Mouse (Mus musculus): ENCODE results near the gene Zfp106. TPM values are rescaled to one million over a fixed set of nuclear protein-coding genes. Genes with fewer than 3 reads are reported as not detected.

Gene Zfp106
- polyA plus RNA-seq, 1 experiment from 2014 or later = 63.6 TPM

GRCm38 (mm10) chr2:120539333-120539732 lies 24.3 kb downstream of the Zfp106 start:
- Histone ChIP-seq H3K4me2 (replicated peaks) (no peak overlapping the region), H3K27me3 (no peaks in the 10 kb centered on the region), H3K4me3 (no peak overlapping the region), H3K36me3 (peaks cover 23% of the 10 kb centered on the region), H3K27ac (replicated peaks) (0 out of 2 replicates have a peak overlapping the region, but pooled peaks have one; percentile 7), H3K9ac (replicated peaks) (no peak overlapping the region), H3K9me3 (no peaks in the 10 kb centered on the region), H3K4me1 (0 out of 2 replicates have a peak, but pooled peaks cover 9% of the 10 kb centered on the region)
- WGBS = 83% methylated on average over 3 of the region's 3 CpGs
- no peak for ATAC-seq (ENCODE audit: low FRiP score, low read depth)

GRCm38 (mm10) chr2:120531223-120531622 lies 32.4 kb downstream of the Zfp106 start:
- no peak overlapping the region for H3K4me3 ChIP-seq
- no peaks in the 10 kb centered on the region for H3K9me3 ChIP-seq
- no peak overlapping the region for H3K4me2 ChIP-seq (replicated peaks)
- H3K27me3 ChIP-seq = no peaks in the 10 kb centered on the region
- ATAC-seq (ENCODE audit: low FRiP score, low read depth) = no peak
- no peaks in the 10 kb centered on the region for H3K4me1 ChIP-seq
- H3K9ac ChIP-seq (replicated peaks) = no peak overlapping the region
- H3K27ac ChIP-seq (replicated peaks) = no peak overlapping the region
- WGBS = 95% methylated on average over 4 of the region's 4 CpGs
- peaks cover 88% of the 10 kb centered on the region for H3K36me3 ChIP-seq

DNA sequence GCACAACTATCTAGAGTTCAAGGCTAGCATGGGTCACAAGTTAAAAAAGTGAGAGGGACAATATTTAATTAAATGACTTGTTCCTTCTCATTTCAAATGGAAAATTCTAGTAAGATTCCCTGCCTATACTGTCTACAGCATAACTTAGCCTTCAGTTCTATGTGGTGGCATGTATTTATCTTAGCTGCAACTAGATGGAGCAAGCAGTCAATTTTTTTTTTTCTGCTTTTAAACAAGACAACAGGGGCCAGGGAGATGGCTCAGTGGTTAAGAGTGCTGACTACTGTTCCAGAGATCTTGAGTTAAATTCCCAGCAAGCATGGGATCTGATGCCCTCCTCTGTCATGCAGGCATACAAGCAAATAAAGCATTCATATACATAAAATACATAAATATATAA lies 34.1 kb downstream of the Zfp106 start:
- Histone ChIP-seq H3K9ac (replicated peaks) (no peak overlapping the region), H3K36me3 (peaks cover 88% of the 10 kb centered on the region), H3K4me3 (no peak overlapping the region), H3K4me2 (replicated peaks) (no peak overlapping the region), H3K9me3 (no peaks in the 10 kb centered on the region), H3K27me3 (no peaks in the 10 kb centered on the region), H3K27ac (replicated peaks) (no peak overlapping the region), H3K4me1 (no peaks in the 10 kb centered on the region)
- ATAC-seq (ENCODE audit: low FRiP score, low read depth) = no peak

DNA sequence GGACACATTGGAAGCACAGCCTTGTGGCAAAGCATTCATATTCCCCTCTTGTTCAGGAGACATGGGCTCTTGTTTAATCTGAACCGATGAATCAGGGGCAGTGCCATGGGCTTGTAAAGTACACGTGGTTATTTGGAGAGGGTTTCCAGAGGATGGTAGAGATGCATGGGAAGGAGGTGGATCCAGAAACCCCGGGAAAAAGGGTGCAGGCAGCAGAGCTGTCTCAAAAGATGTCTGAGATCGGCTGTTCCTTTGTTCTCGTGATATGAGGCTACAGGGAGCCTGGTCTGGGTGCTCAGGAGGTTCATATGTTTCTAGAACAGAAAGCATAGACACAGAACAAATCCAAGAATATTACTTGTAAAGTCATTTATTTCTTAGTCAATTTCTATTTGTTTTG lies 36.9 kb downstream of the Zfp106 start:
- 91% methylated on average over 5 of the region's 5 CpGs for WGBS
- Histone ChIP-seq H3K4me1 (no peaks in the 10 kb centered on the region), H3K9ac (replicated peaks) (no peak overlapping the region), H3K36me3 (peaks cover 94% of the 10 kb centered on the region), H3K4me3 (no peak overlapping the region), H3K9me3 (no peaks in the 10 kb centered on the region), H3K27me3 (no peaks in the 10 kb centered on the region), H3K27ac (replicated peaks) (no peak overlapping the region), H3K4me2 (replicated peaks) (no peak overlapping the region)
- no peak for ATAC-seq (ENCODE audit: low FRiP score, low read depth)

DNA sequence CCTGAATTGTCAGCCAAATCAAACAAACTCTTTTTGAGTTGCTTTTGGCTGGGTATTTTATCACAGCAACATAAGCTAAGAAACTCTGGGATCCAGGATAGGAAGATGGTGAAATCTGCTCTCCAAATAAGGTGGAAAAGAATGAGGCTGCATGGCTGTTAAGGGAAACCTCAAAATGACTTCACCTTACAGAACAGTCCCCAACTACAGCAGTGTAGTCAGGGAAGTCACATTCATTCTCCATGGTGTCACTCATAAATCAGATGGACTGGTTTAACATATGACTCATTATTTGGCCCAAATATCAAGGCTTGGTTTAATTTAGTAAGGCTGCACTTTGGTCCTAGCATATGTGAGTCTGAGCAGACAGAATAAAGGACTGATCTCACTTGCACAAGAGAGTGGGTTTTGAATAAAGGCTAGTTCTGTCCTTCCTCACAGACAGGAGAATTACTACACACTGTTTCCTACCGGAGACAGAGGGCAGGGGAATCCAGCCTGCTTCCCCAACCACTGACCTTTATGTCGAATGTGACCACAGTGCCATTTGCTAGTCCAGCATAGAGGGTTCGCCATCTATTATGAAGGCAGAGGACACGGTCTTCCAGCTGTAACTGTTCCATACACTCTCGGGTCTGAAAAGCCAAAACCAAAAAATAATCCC lies 45.0 kb downstream of the Zfp106 start:
- Histone ChIP-seq H3K4me3 (no peak overlapping the region), H3K4me2 (replicated peaks) (no peak overlapping the region), H3K36me3 (peaks cover 91% of the 10 kb centered on the region), H3K4me1 (no peaks in the 10 kb centered on the region), H3K27ac (replicated peaks) (no peak overlapping the region), H3K9ac (replicated peaks) (no peak overlapping the region), H3K9me3 (no peaks in the 10 kb centered on the region), H3K27me3 (no peaks in the 10 kb centered on the region)
- 88% methylated on average over 5 of the region's 5 CpGs for WGBS
- no peak for ATAC-seq (ENCODE audit: low FRiP score, low read depth)

DNA sequence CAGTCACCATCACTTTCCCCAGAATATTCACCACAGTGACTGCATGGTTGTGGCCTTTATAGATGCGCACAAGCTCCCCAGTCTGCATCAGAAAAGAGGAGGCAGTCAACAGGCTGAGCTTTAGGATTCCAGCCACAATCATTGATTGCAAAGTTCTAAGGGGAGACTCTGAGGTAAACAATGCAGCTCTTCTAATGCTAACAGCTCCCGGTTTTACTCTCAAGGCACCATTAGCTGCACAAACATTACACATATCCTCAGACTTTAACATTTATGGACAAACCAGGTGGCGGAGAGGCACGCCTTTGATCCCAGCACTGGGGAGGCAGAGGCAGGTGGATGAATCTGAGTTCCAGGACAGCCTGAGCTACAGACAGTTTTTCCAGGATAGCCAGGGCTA lies 49.5 kb downstream of the Zfp106 start:
- Histone ChIP-seq H3K9ac (replicated peaks) (no peak overlapping the region), H3K27me3 (no peaks in the 10 kb centered on the region), H3K4me1 (no peaks in the 10 kb centered on the region), H3K27ac (replicated peaks) (no peak overlapping the region), H3K9me3 (no peaks in the 10 kb centered on the region), H3K4me3 (no peak overlapping the region), H3K4me2 (replicated peaks) (no peak overlapping the region), H3K36me3 (peaks cover 78% of the 10 kb centered on the region)
- ATAC-seq (ENCODE audit: low FRiP score, low read depth) = no peak
- 85% methylated on average over 4 of the region's 4 CpGs for WGBS

DNA sequence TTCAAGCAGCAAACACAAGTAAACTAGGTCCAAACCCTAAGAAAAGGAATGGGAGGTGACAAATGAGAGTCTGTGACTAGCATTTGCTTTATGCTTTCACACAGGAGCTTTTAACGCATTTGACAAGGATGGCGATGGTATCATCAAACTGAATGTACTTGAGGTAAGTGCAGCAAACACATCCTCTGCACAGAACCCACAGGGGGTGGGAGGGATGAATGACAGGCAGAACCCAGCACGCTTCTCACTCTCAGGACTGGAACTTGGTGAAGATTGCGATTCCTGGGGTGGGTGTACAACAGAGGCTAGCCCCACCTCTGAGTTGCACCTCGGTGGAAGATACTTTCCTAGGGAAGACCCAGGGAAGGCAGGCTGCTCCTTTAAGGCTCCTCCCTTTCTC lies 59.7 kb downstream of the Zfp106 start:
- Histone ChIP-seq H3K27me3 (no peaks in the 10 kb centered on the region), H3K27ac (replicated peaks) (no peak overlapping the region), H3K4me2 (replicated peaks) (no peak overlapping the region), H3K9ac (replicated peaks) (no peak overlapping the region), H3K36me3 (peaks cover 30% of the 10 kb centered on the region), H3K9me3 (no peaks in the 10 kb centered on the region), H3K4me3 (no peak overlapping the region), H3K4me1 (peaks cover 7% of the 10 kb centered on the region; the same call in 1 of the 2 replicates)
- WGBS = 90% methylated on average over 5 of the region's 5 CpGs
- ATAC-seq (ENCODE audit: low FRiP score, low read depth) = no peak

DNA sequence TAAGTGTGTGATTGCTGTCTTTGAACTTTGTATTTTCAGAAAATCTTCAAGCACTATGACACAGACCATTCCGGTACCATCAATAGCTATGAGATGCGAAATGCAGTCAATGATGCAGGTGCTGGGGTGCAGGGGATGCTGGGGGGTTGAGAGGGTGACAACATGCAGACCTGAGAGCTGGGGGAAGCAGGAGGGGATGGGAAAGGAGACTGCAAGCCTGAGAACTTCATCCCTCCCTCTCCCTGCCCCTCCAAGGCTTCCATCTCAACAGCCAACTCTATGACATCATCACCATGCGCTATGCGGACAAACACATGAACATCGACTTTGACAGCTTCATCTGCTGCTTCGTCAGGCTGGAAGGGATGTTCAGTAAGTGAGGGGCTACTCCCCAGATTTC lies 60.5 kb downstream of the Zfp106 start:
- no peak for ATAC-seq (ENCODE audit: low FRiP score, low read depth)
- no peak overlapping the region for H3K4me2 ChIP-seq (replicated peaks)
- peaks cover 22% of the 10 kb centered on the region for H3K36me3 ChIP-seq
- H3K9me3 ChIP-seq = no peaks in the 10 kb centered on the region
- WGBS = 95% methylated on average over 6 of the region's 6 CpGs
- H3K4me3 ChIP-seq = no peak overlapping the region
- H3K4me1 ChIP-seq = peaks cover 7% of the 10 kb centered on the region; the same call in 1 of the 2 replicates
- H3K27ac ChIP-seq (replicated peaks) = no peak overlapping the region
- H3K9ac ChIP-seq (replicated peaks) = no peak overlapping the region
- no peaks in the 10 kb centered on the region for H3K27me3 ChIP-seq

GRCm38 (mm10) chr2:120502605-120502990 lies 61.0 kb downstream of the Zfp106 start:
- H3K9ac ChIP-seq (replicated peaks) = no peak overlapping the region
- H3K9me3 ChIP-seq = no peaks in the 10 kb centered on the region
- no peaks in the 10 kb centered on the region for H3K27me3 ChIP-seq
- no peak for ATAC-seq (ENCODE audit: low FRiP score, low read depth)
- H3K4me1 ChIP-seq = peaks cover 7% of the 10 kb centered on the region; the same call in 1 of the 2 replicates
- 88% methylated on average over 3 of the region's 3 CpGs for WGBS
- H3K4me2 ChIP-seq (replicated peaks) = no peak overlapping the region
- no peak overlapping the region for H3K27ac ChIP-seq (replicated peaks)
- H3K4me3 ChIP-seq = no peak overlapping the region
- H3K36me3 ChIP-seq = peaks cover 19% of the 10 kb centered on the region

DNA sequence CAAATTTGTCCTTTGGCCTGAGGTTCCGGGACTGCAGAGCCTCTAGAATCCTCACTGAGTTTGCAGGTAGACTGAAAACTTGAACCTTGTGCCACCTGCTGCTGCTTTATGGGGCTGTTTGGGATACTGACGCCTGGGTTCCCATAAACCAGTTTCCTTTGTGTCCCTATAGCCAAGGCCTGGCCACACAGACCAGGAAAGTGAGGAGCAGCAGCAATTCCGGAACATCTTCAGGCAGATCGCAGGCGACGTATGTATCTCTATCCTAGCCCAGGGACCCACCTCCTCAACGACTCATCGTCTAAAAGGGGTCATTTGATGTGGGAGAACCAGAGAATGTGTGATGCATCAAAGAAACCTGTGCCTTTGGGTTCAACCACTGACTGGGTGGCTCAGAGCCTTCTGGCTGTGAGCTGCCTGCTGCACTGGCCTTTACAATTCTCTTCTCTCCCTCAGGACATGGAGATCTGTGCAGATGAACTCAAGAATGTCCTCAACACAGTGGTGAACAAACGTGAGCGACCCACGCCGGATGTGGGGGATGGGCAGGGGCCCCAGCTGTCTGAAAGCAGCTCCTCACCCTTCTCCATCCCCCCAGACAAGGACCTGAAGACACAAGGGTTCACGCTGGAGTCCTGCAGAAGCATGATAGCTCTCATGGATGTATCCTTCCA lies 61.6 kb downstream of the Zfp106 start:
- Histone ChIP-seq H3K9ac (replicated peaks) (no peak overlapping the region), H3K36me3 (peaks cover 19% of the 10 kb centered on the region), H3K4me2 (replicated peaks) (no peak overlapping the region), H3K4me3 (no peak overlapping the region), H3K27me3 (no peaks in the 10 kb centered on the region), H3K27ac (replicated peaks) (no peak overlapping the region), H3K9me3 (no peaks in the 10 kb centered on the region), H3K4me1 (peaks cover 7% of the 10 kb centered on the region; the same call in 1 of the 2 replicates)
- ATAC-seq (ENCODE audit: low FRiP score, low read depth) = no peak
- WGBS = 73% methylated on average over 13 of the region's 13 CpGs

GRCm38 (mm10) chr2:120501136-120501918 lies 62.3 kb downstream of the Zfp106 start:
- no peak overlapping the region for H3K4me2 ChIP-seq (replicated peaks)
- H3K9me3 ChIP-seq = no peaks in the 10 kb centered on the region
- H3K27ac ChIP-seq (replicated peaks) = no peak overlapping the region
- 41% methylated on average over 17 of the region's 17 CpGs for WGBS
- H3K4me1 ChIP-seq = peaks cover 7% of the 10 kb centered on the region; the same call in 1 of the 2 replicates
- ATAC-seq (ENCODE audit: low FRiP score, low read depth) = no peak
- H3K9ac ChIP-seq (replicated peaks) = no peak overlapping the region
- H3K27me3 ChIP-seq = no peaks in the 10 kb centered on the region
- peaks cover 16% of the 10 kb centered on the region for H3K36me3 ChIP-seq
- no peak overlapping the region for H3K4me3 ChIP-seq

DNA sequence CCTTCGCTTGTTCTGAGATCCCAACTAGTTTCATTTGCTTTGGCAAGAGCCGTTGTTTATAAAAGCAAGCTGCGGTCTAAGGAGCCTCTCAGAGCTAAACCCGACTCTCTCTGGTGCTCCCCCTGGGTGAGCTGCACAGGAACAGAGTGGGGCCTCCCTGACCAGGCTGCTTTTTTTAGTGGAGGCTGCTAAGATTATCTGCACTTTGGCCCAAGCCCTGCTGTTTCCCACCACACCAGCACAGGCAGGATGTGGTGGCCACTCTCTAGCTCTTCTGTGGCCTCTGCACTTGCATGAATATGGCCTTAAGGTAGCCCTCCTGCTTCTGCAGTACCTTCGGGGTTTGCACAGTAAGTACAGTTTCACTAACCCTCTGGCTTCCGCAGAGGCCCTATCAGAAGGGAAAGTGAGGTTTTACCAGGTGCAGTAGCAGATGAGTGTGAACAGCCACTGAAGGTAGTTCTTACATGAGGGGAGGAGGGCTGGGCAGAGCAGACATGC lies 63.6 kb downstream of the Zfp106 start:
- Histone ChIP-seq H3K4me1 (peaks cover 7% of the 10 kb centered on the region; the same call in 1 of the 2 replicates), H3K9ac (replicated peaks) (no peak overlapping the region), H3K27me3 (no peaks in the 10 kb centered on the region), H3K9me3 (no peaks in the 10 kb centered on the region), H3K4me2 (replicated peaks) (no peak overlapping the region), H3K27ac (replicated peaks) (no peak overlapping the region), H3K36me3 (peaks cover 7% of the 10 kb centered on the region; the same call in 1 of the 2 replicates), H3K4me3 (no peak overlapping the region)
- ATAC-seq (ENCODE audit: low FRiP score, low read depth) = no peak
- 83% methylated on average over 6 of the region's 6 CpGs for WGBS

All from midbrain, embryonic 12.5 days (tissue).